Mouse (Mus musculus): ENCODE measurements around the gene Zfp385a.

The Zfp385a gene

GRCm38 (mm10) chr15:103363809-103364208 lies 23.9 kb upstream of the Zfp385a start:
- DNase-seq (ENCODE audit: low spot score in 2 of 2), result no peak

GRCm38 (mm10) chr15:103362950-103363349 lies 23.1 kb upstream of the Zfp385a start:
- no peak for DNase-seq (ENCODE audit: low spot score in 2 of 2)

GRCm38 (mm10) chr15:103362333-103362732 lies 22.4 kb upstream of the Zfp385a start:
- no peak for DNase-seq (ENCODE audit: low spot score in 2 of 2)

- DNase-seq (ENCODE audit: low spot score in 2 of 2), result no peak
Measured at GRCm38 (mm10) chr15:103361269-103361668, 21.4 kb upstream of the Zfp385a start.

DNA sequence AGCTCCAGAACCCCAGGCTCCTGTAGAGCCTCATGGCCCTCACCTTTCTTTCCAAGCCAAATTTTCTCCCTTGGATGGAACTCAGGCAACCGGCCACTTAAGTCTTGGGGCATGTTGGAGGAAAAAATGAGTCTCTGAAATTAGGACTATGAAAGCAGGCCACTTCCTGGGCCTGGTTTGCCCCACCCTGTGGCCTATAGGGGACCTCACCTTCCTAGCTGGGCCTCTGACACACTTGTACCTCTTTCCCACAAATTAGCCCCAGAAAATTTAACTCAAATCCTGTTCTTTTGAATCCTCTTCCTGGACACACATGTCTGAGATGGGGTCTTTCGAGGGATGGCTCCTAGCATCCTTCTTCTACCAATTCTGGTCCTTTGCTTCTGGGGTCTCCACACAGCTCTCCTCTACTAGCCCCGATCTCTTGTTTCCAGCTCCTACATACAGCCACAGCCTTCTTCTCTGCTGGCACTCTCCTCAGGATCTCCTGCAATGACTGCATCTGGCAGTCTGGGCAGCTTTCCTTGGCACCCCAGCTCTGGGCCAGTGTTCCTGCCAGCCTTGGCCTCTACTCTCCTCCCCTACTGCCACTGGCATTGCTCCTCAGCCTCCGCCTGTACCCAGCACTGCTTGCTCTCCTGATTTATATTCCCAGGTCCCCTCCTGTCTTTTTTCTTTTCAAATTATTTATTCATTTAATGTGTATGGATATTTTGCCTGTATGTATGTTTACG lies 20.1 kb upstream of the Zfp385a start:
- no peak for DNase-seq (ENCODE audit: low spot score in 2 of 2)

GRCm38 (mm10) chr15:103359122-103359510 lies 19.2 kb upstream of the Zfp385a start:
- DNase-seq (ENCODE audit: low spot score in 2 of 2), result no peak

DNA sequence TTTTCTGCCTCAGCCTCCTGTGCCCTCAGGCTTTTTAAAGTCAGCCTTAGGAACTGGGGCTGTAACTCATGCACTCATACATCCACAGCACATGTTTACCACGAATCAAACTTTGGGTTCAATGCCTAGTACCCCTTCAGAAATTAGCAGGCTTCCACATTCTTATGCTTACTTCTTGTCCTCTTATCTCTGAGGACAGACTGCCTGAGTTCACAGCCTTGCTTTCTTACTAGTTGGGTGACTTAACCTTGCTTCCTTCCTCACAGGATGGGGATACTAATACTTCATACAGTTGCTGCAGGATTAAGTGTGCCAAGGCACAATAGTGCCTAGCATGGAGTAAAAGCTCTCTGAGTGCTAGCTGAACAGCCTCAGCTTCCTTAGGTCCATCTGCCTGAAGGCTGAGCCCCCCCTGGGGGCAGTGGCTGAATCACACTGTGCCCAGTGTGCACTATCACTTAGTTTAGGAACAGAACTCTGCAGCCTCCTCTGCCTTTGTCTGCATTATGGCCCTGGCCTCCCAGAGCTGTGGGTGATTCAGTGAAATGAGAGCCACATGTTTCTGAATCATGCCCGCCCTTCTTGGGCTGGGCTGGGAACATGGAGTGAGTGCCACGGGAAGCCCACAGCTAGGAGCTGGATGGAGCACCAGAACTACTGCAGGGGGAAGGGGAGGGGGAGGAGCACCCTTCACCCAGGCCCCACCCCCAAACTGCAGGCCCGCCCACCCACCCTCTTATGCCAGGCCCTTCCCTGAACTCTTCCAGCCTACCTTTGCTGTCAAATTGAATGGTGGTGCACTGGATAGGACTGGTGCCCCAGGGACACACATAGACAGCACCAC lies 18.6 kb upstream of the Zfp385a start:
- DNase-seq (ENCODE audit: low spot score in 2 of 2), result no peak

- no peak for DNase-seq (ENCODE audit: low spot score in 2 of 2)
Measured at GRCm38 (mm10) chr15:103357817-103358216, 17.9 kb upstream of the Zfp385a start.

- DNase-seq (ENCODE audit: low spot score in 2 of 2), result no peak
Measured at GRCm38 (mm10) chr15:103356130-103356529, 16.2 kb upstream of the Zfp385a start.

- no peak for DNase-seq (ENCODE audit: low spot score in 2 of 2)
Measured at GRCm38 (mm10) chr15:103355420-103355819, 15.5 kb upstream of the Zfp385a start.

GRCm38 (mm10) chr15:103354690-103355089 lies 14.8 kb upstream of the Zfp385a start:
- DNase-seq (ENCODE audit: low spot score in 2 of 2), result no peak

- DNase-seq (ENCODE audit: low spot score in 2 of 2), result no peak
Measured at GRCm38 (mm10) chr15:103353511-103354256, 13.8 kb upstream of the Zfp385a start.

DNA sequence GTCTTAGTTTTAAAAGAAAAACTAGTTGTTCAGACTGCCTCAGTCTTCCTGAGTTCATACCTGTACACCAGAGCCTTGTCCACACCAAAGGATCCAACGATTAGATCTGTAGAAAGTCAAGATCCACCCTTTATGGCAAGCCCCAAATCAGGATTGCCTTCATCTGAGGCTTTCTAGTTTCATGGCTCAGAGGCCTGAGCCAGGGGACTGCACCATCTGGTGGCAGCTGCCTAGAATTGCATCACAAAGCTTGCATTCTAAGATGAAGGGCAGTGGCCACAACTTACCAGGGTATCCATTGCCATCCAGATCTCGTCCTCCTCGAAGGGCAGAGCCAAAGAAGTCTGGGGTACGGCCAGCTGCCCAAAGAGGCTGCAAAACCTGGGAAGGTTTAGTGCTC lies 13.0 kb upstream of the Zfp385a start:
- no peak for DNase-seq (ENCODE audit: low spot score in 2 of 2)

- DNase-seq (ENCODE audit: low spot score in 2 of 2), result peak in 1 of 2 experiments; percentile 56
Measured at GRCm38 (mm10) chr15:103347275-103347684, 7.4 kb upstream of the Zfp385a start.

DNA sequence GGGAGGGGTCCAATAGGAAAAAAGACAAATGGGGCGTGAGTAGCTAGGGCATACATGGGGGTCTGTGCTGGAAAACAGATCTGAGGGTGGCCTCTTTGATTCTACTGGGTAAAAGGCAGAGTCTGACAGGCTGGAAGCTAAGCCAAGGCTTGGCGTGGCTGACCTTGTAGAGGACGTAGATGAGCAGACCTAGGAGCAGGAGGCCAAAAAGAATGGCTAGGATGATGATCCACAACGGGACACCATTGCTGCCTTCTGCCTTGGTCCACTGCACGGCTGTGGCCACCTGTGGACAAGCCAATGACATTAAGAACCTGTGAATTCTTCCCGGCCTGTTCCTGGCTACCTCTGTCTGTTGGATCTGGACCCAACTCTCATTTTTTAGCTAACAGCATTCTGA lies 5.9 kb upstream of the Zfp385a start:
- DNase-seq (ENCODE audit: low spot score in 2 of 2), result no peak

DNA sequence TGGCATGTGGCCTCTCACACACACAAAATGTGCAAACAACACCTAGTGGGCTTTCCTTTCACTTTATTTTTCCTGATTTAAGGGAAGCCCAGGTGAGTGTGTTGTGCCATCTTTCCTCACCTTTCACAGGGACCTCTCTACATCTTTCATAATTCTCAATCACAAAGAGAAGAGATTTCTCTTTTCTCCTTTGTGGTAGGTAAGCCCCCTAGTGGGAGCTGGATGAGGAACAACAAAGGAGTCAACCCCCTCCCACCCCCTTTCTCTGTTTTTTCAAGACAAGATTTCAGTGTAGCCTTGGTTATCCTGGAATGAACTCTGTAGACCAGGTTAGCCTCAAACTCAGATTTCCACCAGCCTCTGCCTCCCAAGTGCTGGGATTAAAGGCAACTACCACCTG lies 3.7 kb upstream of the Zfp385a start:
- no peak for DNase-seq (ENCODE audit: low spot score in 2 of 2)

DNA sequence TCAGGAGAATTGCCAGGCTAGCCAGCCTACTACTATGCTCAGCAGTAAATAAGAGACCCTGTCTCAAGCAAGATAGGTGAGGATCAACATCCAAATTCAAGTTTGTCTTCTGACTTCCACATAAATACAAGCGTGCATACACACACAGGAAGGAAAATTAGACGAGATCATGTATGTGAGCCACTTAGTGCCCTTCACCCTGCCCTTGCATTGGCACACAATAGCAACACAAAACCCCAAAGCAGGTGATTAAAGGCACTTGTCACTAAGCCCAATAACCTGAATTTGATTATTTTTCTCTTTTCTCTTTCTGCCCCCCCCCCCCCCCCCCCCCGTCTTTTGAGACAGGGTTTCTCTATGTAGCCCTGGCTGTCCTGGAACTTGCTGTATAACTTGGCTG lies 3.1 kb upstream of the Zfp385a start:
- no peak for DNase-seq (ENCODE audit: low spot score in 2 of 2)

DNA sequence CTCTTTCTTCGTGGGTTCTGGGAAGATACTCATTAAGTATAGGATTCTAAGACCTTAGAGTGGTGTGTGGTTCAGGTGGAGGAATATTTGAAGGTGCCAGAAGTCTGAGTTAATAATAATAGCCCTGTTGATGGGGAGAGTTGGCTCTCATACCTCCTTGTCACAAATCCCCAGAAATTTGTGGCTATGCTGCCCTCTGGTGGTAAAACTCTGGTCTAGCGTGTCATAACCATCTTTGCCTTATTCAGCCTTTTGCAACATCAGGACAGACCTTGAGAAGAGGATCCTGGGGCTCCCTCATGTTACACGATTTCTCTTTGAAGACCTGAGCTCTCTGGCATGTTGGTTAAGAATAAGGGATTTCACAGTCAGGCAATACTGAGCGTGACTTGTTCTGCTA lies 2.5 kb upstream of the Zfp385a start:
- DNase-seq (ENCODE audit: low spot score in 2 of 2), result peak in 1 of 2 experiments; percentile 89

DNA sequence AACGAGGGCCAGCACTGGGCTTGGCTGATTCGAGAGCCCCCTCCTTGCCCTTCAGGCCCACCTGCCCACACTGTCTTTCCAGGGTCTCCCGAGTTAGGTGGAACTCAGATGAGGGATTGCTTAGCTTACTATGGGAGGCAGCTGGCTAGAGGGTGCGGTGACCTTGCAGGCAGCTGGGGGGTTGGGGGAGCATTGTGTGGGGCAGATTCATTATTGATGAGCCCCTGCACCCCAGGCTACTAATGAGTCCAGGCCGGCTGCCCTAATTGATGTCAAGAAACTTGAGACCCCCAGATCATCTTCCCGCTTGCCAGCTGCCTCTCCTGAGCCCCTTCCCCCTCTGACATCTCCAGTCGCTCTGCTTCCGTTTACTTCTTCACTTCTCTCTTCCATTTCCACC lies 1.7 kb upstream of the Zfp385a start:
- no peak for DNase-seq (ENCODE audit: low spot score in 2 of 2)

- no peak for DNase-seq (ENCODE audit: low spot score in 2 of 2)
Measured at GRCm38 (mm10) chr15:103340786-103341185, 893 bp upstream of the Zfp385a start.

GRCm38 (mm10) chr15:103339166-103339960 lies 530 bp downstream of the Zfp385a start:
- DNase-seq (ENCODE audit: low spot score in 2 of 2), result no peak

GRCm38 (mm10) chr15:103338829-103339165 lies 1.1 kb downstream of the Zfp385a start:
- DNase-seq (ENCODE audit: low spot score in 2 of 2), result no peak
